ENCODE assay signal across 8 mouse cellular contexts in the genomic region with DNA sequence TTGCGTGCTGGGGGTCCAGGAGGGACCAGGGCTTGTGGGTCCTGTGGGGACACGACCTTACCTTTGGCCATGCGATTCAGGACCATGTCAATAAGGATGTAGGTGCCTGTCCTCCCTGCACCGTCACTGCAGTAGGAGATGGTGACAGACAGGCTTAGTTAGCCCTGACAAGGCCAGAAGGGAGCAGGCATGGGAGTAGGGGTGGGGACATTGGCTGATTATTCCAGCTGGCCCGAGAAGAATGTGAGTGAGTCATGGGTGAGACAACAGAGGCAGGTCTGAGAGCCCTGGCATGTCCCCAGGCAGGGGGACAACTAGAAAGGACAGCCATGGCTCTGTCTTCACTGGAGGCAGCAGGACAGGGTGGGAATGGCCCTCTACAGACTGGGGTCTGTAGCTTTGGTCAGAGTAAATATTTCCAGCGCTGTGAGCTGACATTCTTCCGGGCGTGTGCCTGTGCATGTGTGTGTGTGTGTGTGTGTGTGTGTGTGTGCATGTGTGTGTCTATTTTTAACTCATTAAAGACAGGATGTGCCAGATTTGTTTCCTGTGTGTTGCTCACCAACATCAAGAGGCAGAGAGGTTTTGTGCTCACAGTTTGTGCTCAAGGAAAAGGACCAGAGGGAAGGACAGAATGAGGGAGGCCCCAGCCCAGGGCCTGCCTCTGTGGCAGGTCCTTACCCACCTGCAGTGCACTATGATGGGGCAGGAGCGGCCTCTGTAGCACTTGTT. TPM values are rescaled to one million over a fixed set of nuclear protein-coding genes. Genes with fewer than 3 reads are reported as not detected.
DNase-seq lines count a peak whose midpoint lies in the region; ATAC-seq lines count a peak whose summit lies in the region.

No protein-coding gene starts in this region.

- H3K4me1 ChIP-seq in liver, embryonic 11.5 days (replicated peaks; ENCODE audit: control insufficient read depth, insufficient read depth, low read length): peaks cover 12% of the 10 kb centered on the region
- peaks cover 18% of the 10 kb centered on the region for H3K4me1 ChIP-seq in limb, embryonic 13.5 days
- peaks cover 12% of the 10 kb centered on the region for H3K4me1 ChIP-seq in stomach, embryonic 16.5 days (ENCODE audit: control insufficient read depth, insufficient read depth, low read length)

- no peak overlapping the region for H3K4me3 ChIP-seq in liver, embryonic 11.5 days (ENCODE audit: low read depth, low read length)
- no peak overlapping the region for H3K4me3 ChIP-seq in limb, embryonic 13.5 days
- no peak overlapping the region for H3K4me3 ChIP-seq in stomach, embryonic 16.5 days (replicated peaks; ENCODE audit: low read length)

- DNase-seq in liver, embryonic 11.5 days (ENCODE audit: low spot score): no peak
- DNase-seq in liver: no peak
- peak; percentile 88 for DNase-seq in adrenal gland, postnatal 14 days
- DNase-seq in heart, adult 11 months: peak; percentile 97
- DNase-seq in embryo, embryonic 11 days: no peak
- no peak for DNase-seq in right cerebral cortex, adult 18-20 months

- no peaks in the 10 kb centered on the region; the same call in 1 of the 2 replicates for H3K27me3 ChIP-seq in liver, embryonic 11.5 days (replicated peaks; ENCODE audit: control insufficient read depth, insufficient read depth, low read length)
- H3K27me3 ChIP-seq in limb, embryonic 13.5 days: peaks cover 10% of the 10 kb centered on the region; the same call in 1 of the 2 replicates
- H3K27me3 ChIP-seq in stomach, embryonic 16.5 days (ENCODE audit: control insufficient read depth, insufficient read depth, low read length): no peaks in the 10 kb centered on the region

- no peak for ATAC-seq in liver, embryonic 11.5 days (replicated peaks; ENCODE audit: low FRiP score)
- ATAC-seq in limb, embryonic 13.5 days (ENCODE audit: low FRiP score, low read depth): no peak
- ATAC-seq in stomach, embryonic 16.5 days (ENCODE audit: insufficient read depth, low FRiP score): peak; percentile 61

- H3K9ac ChIP-seq in liver, embryonic 11.5 days (ENCODE audit: low read depth, low read length): 0 out of 2 replicates have a peak overlapping the region, but pooled peaks have one; percentile 9
- H3K9ac ChIP-seq in limb, embryonic 13.5 days: peak overlapping the region; percentile 13
- H3K9ac ChIP-seq in stomach, embryonic 16.5 days (ENCODE audit: low read length): peak overlapping the region; percentile 25; the same call in 1 of the 2 replicates

- H3K4me2 ChIP-seq in liver, embryonic 11.5 days: no peak overlapping the region
- no peak overlapping the region for H3K4me2 ChIP-seq in limb, embryonic 13.5 days (replicated peaks)
- H3K4me2 ChIP-seq in stomach, embryonic 16.5 days (ENCODE audit: low read depth, low read length): no peak overlapping the region

- H3K9me3 ChIP-seq in liver, embryonic 11.5 days (ENCODE audit: control insufficient read depth, low read length): no peaks in the 10 kb centered on the region
- no peaks in the 10 kb centered on the region for H3K9me3 ChIP-seq in limb, embryonic 13.5 days
- no peaks in the 10 kb centered on the region for H3K9me3 ChIP-seq in stomach, embryonic 16.5 days (replicated peaks; ENCODE audit: control insufficient read depth, low read length)

- H3K27ac ChIP-seq in liver, embryonic 11.5 days (ENCODE audit: low read depth, low read length): no peak overlapping the region
- no peak overlapping the region; the same call in 1 of the 2 replicates for H3K27ac ChIP-seq in limb, embryonic 13.5 days
- peak overlapping the region; percentile 12; the same call in 1 of the 2 replicates for H3K27ac ChIP-seq in stomach, embryonic 16.5 days (ENCODE audit: low read length)

- 58% methylated on average over 9 of the region's 9 CpGs for WGBS in liver, embryonic 11.5 days
- WGBS in limb, embryonic 13.5 days: 49% methylated on average over 9 of the region's 9 CpGs
- WGBS in stomach, embryonic 16.5 days: 41% methylated on average over 9 of the region's 9 CpGs

- no peaks in the 10 kb centered on the region; the same call in 1 of the 2 replicates for H3K36me3 ChIP-seq in liver, embryonic 11.5 days (ENCODE audit: control insufficient read depth, insufficient read depth, low read length)
- peaks cover 13% of the 10 kb centered on the region for H3K36me3 ChIP-seq in limb, embryonic 13.5 days
- H3K36me3 ChIP-seq in stomach, embryonic 16.5 days (ENCODE audit: control insufficient read depth, insufficient read depth, low read length): 0 out of 2 replicates have a peak, but pooled peaks cover 4% of the 10 kb centered on the region

RNA-seq across cellular contexts. Expression of a gene that starts 12.0 kb away (rescaled TPM):
- 13.6 and 17.5 TPM in 2 replicates for polyA plus RNA-seq in liver, embryonic 11.5 days (2014; fragmentation: Nextera tagmentation; extraction: Ambion mirVana)
- total RNA-seq in adrenal gland, postnatal 14 days (2021): 49.3 and 66.8 TPM in 2 replicates
- polyA plus RNA-seq in limb, embryonic 13.5 days (2015; fragmentation: Nextera tagmentation; extraction: Ambion mirVana): 41.9 and 45.4 TPM in 2 replicates
- polyA plus RNA-seq in stomach, embryonic 16.5 days (2015; fragmentation: Nextera tagmentation; extraction: Ambion mirVana): 31.3 and 32.3 TPM in 2 replicates

RNA-seq across cellular contexts. Expression of a gene that starts 16.1 kb away (rescaled TPM):
- 0.55 and 1.0 TPM in 2 replicates for polyA plus RNA-seq in liver, embryonic 11.5 days (2014; fragmentation: Nextera tagmentation; extraction: Ambion mirVana)
- total RNA-seq in adrenal gland, postnatal 14 days (2021): 46.5 and 57.2 TPM in 2 replicates
- 0.23 and 0.24 TPM in 2 replicates for polyA plus RNA-seq in limb, embryonic 13.5 days (2015; fragmentation: Nextera tagmentation; extraction: Ambion mirVana)
- 2.0 and 2.6 TPM in 2 replicates for polyA plus RNA-seq in stomach, embryonic 16.5 days (2015; fragmentation: Nextera tagmentation; extraction: Ambion mirVana)

RNA-seq across cellular contexts. Expression of a gene that starts 16.3 kb away (rescaled TPM):
- polyA plus RNA-seq in liver, embryonic 11.5 days (2014; fragmentation: Nextera tagmentation; extraction: Ambion mirVana): not detected in 2 replicates
- total RNA-seq in adrenal gland, postnatal 14 days (2021): not detected in 2 replicates
- polyA plus RNA-seq in limb, embryonic 13.5 days (2015; fragmentation: Nextera tagmentation; extraction: Ambion mirVana): not detected in 2 replicates
- polyA plus RNA-seq in stomach, embryonic 16.5 days (2015; fragmentation: Nextera tagmentation; extraction: Ambion mirVana): not detected in 2 replicates

RNA-seq across cellular contexts. Expression of a gene that starts 28.5 kb away (rescaled TPM):
- 282 and 298 TPM in 2 replicates for polyA plus RNA-seq in liver, embryonic 11.5 days (2014; fragmentation: Nextera tagmentation; extraction: Ambion mirVana)
- 42.9 and 53.1 TPM in 2 replicates for total RNA-seq in adrenal gland, postnatal 14 days (2021)
- polyA plus RNA-seq in limb, embryonic 13.5 days (2015; fragmentation: Nextera tagmentation; extraction: Ambion mirVana): 22.7 and 27.1 TPM in 2 replicates
- polyA plus RNA-seq in stomach, embryonic 16.5 days (2015; fragmentation: Nextera tagmentation; extraction: Ambion mirVana): 184 and 218 TPM in 2 replicates

RNA-seq across cellular contexts. Expression of a gene that starts 30.0 kb away (rescaled TPM):
- polyA plus RNA-seq in liver, embryonic 11.5 days (2014; fragmentation: Nextera tagmentation; extraction: Ambion mirVana): 0.40 TPM in 1 of 2 replicates, not detected in the other
- 119 and 126 TPM in 2 replicates for total RNA-seq in adrenal gland, postnatal 14 days (2021)
- polyA plus RNA-seq in limb, embryonic 13.5 days (2015; fragmentation: Nextera tagmentation; extraction: Ambion mirVana): not detected in 2 replicates
- 6.0 and 6.6 TPM in 2 replicates for polyA plus RNA-seq in stomach, embryonic 16.5 days (2015; fragmentation: Nextera tagmentation; extraction: Ambion mirVana)

Comparison
In these comparisons a context has a peak if more than half of its experiments do, and no peak if none do; other contexts are left out.
1. DNase-seq: peak in adrenal gland, postnatal 14 days (single experiment) and heart, adult 11 months (single experiment); none in liver, embryonic 11.5 days (single experiment), liver (single experiment), embryo, embryonic 11 days (single experiment) and right cerebral cortex, adult 18-20 months (single experiment).
2. Peak in every context shown above with its lines, with median percentiles within 50 percentile points of each other: H3K9ac ChIP-seq.